Mouse (Mus musculus) monocyte, adult 2 months (primary cell): ENCODE data around the gene Apoc2.
A peak's percentile ranks its signal among the peaks of the same experiment; 100 is the strongest.

Experiments
- DNase-seq, 2 experiments: peaks; one replicate each; pipeline ENCODE4 v3.0.0; 2022; ENCODE audit warnings: low spot score in 2 of 2, low read depth in 1 of 2

The Apoc2 gene

GRCm38 (mm10) chr7:19680702-19681101, 3.0 kb upstream of the Apoc2 start:
- DNase-seq = no peak

- no peak for DNase-seq
Measured at GRCm38 (mm10) chr7:19678901-19679300, 1.2 kb upstream of the Apoc2 start.

- no peak for DNase-seq
Measured at GRCm38 (mm10) chr7:19676662-19677061, 1.1 kb downstream of the Apoc2 start.

GRCm38 (mm10) chr7:19675824-19676223, 1.9 kb downstream of the Apoc2 start:
- peak in 1 of 2 experiments; percentile 32 for DNase-seq

GRCm38 (mm10) chr7:19673083-19673699, 4.5 kb downstream of the Apoc2 start:
- DNase-seq = no peak

GRCm38 (mm10) chr7:19671511-19671910, 6.2 kb downstream of the Apoc2 start:
- DNase-seq = no peak

- peak; percentile 78 to 84 for DNase-seq
Measured at GRCm38 (mm10) chr7:19668947-19669721, 8.6 kb downstream of the Apoc2 start.

- no peak for DNase-seq
Measured at GRCm38 (mm10) chr7:19667434-19667833, 10.3 kb downstream of the Apoc2 start.

GRCm38 (mm10) chr7:19666750-19667149, 11.0 kb downstream of the Apoc2 start:
- DNase-seq = no peak

- DNase-seq = peak; percentile 89 to 95
Measured at GRCm38 (mm10) chr7:19664955-19665841, 12.5 kb downstream of the Apoc2 start, which contains the start of gene Clptm1. Gene Clptm1, minus strand, starts transcription at chr7:19665033.

- DNase-seq = no peak
Measured at GRCm38 (mm10) chr7:19664455-19664954, 13.2 kb downstream of the Apoc2 start.

GRCm38 (mm10) chr7:19663940-19664339, 13.8 kb downstream of the Apoc2 start:
- DNase-seq = no peak

- no peak for DNase-seq
Measured at GRCm38 (mm10) chr7:19652614-19653013, 25.1 kb downstream of the Apoc2 start.

GRCm38 (mm10) chr7:19651063-19651786, 26.5 kb downstream of the Apoc2 start:
- no peak for DNase-seq

GRCm38 (mm10) chr7:19641223-19641622, 36.5 kb downstream of the Apoc2 start:
- no peak for DNase-seq

- no peak for DNase-seq
Measured at GRCm38 (mm10) chr7:19635074-19635827, 42.5 kb downstream of the Apoc2 start.

- no peak for DNase-seq
Measured at GRCm38 (mm10) chr7:19634591-19634990, 43.1 kb downstream of the Apoc2 start.

GRCm38 (mm10) chr7:19633855-19634254, 43.9 kb downstream of the Apoc2 start:
- no peak for DNase-seq

GRCm38 (mm10) chr7:19633197-19633596, 44.5 kb downstream of the Apoc2 start:
- no peak for DNase-seq

- DNase-seq = no peak
Measured at GRCm38 (mm10) chr7:19632720-19633119, 45.0 kb downstream of the Apoc2 start.
